Mouse (Mus musculus): Measurements from ENCODE around the gene Cyp2d10.
"Not testable (repeated sequence)": the region's sequence is repeated elsewhere in the genome, so short reads cannot be mapped to it uniquely, and the experiment has no call there.

Gene Cyp2d10

GRCm38 (mm10) chr15:82395955-82396354 lies 11.0 kb downstream of the Cyp2d10 start:
- not testable (repeated sequence) for DNase-seq (ENCODE audit: low spot score)

GRCm38 (mm10) chr15:82393922-82394321 lies 13.1 kb downstream of the Cyp2d10 start, which contains the start of gene Cyp2d11:
Gene Cyp2d11 (minus strand): TSS chr15:82394022.
- DNase-seq (ENCODE audit: low spot score) = not testable (repeated sequence)

- not testable (repeated sequence) for DNase-seq (ENCODE audit: low spot score)
These were observed 17.1 kb downstream of the Cyp2d10 start for GRCm38 (mm10) chr15:82389916-82390315.

- DNase-seq (ENCODE audit: low spot score) = no peak
These were observed 21.3 kb downstream of the Cyp2d10 start for GRCm38 (mm10) chr15:82385729-82386128.

GRCm38 (mm10) chr15:82382441-82382840 lies 24.6 kb downstream of the Cyp2d10 start:
- no peak for DNase-seq (ENCODE audit: low spot score)

- DNase-seq (ENCODE audit: low spot score) = no peak
These were observed 26.3 kb downstream of the Cyp2d10 start for GRCm38 (mm10) chr15:82380714-82381062.

- DNase-seq (ENCODE audit: low spot score) = peak; percentile 63
These were observed 26.9 kb downstream of the Cyp2d10 start, which contains the start of gene Cyp2d22 for GRCm38 (mm10) chr15:82379871-82380713. Gene Cyp2d22 (minus strand): TSS chr15:82380260.

- no peak for DNase-seq (ENCODE audit: low spot score)
These were observed 27.5 kb downstream of the Cyp2d10 start for GRCm38 (mm10) chr15:82379511-82379870.

GRCm38 (mm10) chr15:82378261-82379180 lies 28.5 kb downstream of the Cyp2d10 start:
- DNase-seq (ENCODE audit: low spot score) = peak; percentile 18

- no peak for DNase-seq (ENCODE audit: low spot score)
These were observed 29.3 kb downstream of the Cyp2d10 start for GRCm38 (mm10) chr15:82377701-82378100.

GRCm38 (mm10) chr15:82376393-82377138 lies 30.4 kb downstream of the Cyp2d10 start:
- no peak for DNase-seq (ENCODE audit: low spot score)

GRCm38 (mm10) chr15:82375855-82376254 lies 31.1 kb downstream of the Cyp2d10 start:
- no peak for DNase-seq (ENCODE audit: low spot score)

GRCm38 (mm10) chr15:82374437-82374836 lies 32.6 kb downstream of the Cyp2d10 start:
- DNase-seq (ENCODE audit: low spot score) = no peak

- no peak for DNase-seq (ENCODE audit: low spot score)
These were observed 34.0 kb downstream of the Cyp2d10 start for GRCm38 (mm10) chr15:82372991-82373390.

- no peak for DNase-seq (ENCODE audit: low spot score)
These were observed 34.5 kb downstream of the Cyp2d10 start for GRCm38 (mm10) chr15:82372446-82372845.

- no peak for DNase-seq (ENCODE audit: low spot score)
These were observed 38.1 kb downstream of the Cyp2d10 start for GRCm38 (mm10) chr15:82368851-82369250.

GRCm38 (mm10) chr15:82368146-82368545 lies 38.8 kb downstream of the Cyp2d10 start:
- no peak for DNase-seq (ENCODE audit: low spot score)

GRCm38 (mm10) chr15:82364561-82364960 lies 42.4 kb downstream of the Cyp2d10 start:
- DNase-seq (ENCODE audit: low spot score) = not testable (repeated sequence)

GRCm38 (mm10) chr15:82363801-82364200 lies 43.2 kb downstream of the Cyp2d10 start:
- not testable (repeated sequence) for DNase-seq (ENCODE audit: low spot score)

GRCm38 (mm10) chr15:82362234-82362633 lies 44.8 kb downstream of the Cyp2d10 start:
- DNase-seq (ENCODE audit: low spot score) = no peak

- no peak for DNase-seq (ENCODE audit: low spot score)
These were observed 45.5 kb downstream of the Cyp2d10 start for GRCm38 (mm10) chr15:82361459-82362018.
